Mouse (Mus musculus): ENCODE measurements around the gene Trim71. TPM values are rescaled to one million over a fixed set of nuclear protein-coding genes. Genes with fewer than 3 reads are reported as not detected.
A peak's percentile ranks its signal among the peaks of the same experiment; 100 is the strongest.

Trim71 gene
- polyA plus RNA-seq, 1 experiment from 2014 or later = 4.1 TPM

- 37% methylated on average over 9 of the region's 9 CpGs for WGBS
- H3K27me3 ChIP-seq (replicated peaks) = no peaks in the 10 kb centered on the region
- peak; percentile 71 for ATAC-seq
Observed at GRCm38 (mm10) chr9:114518812-114519477, 45.2 kb downstream of the Trim71 start.

GRCm38 (mm10) chr9:114517924-114518497 is 46.2 kb downstream of the Trim71 start:
- no peak for ATAC-seq
- no peak overlapping the region for H3K4me3 ChIP-seq (replicated peaks)
- no peaks in the 10 kb centered on the region; the same call in 1 of the 2 replicates for H3K9me3 ChIP-seq
- peaks cover 19% of the 10 kb centered on the region for H3K4me1 ChIP-seq (replicated peaks)
- no peak overlapping the region for H3K27ac ChIP-seq
- H3K36me3 ChIP-seq = peaks cover 12% of the 10 kb centered on the region
- H3K9ac ChIP-seq = no peak overlapping the region
- 74% methylated on average over 13 of the region's 13 CpGs for WGBS
- H3K4me2 ChIP-seq (replicated peaks) = 0 out of 2 replicates have a peak overlapping the region, but pooled peaks have one; percentile 19
- H3K27me3 ChIP-seq (replicated peaks) = no peaks in the 10 kb centered on the region

More at GRCm38 (mm10) chr9:114518812-114519477, 45.2 kb downstream of the Trim71 start:
- no peaks in the 10 kb centered on the region for H3K9me3 ChIP-seq
- peak overlapping the region; percentile 64 for H3K27ac ChIP-seq
- H3K36me3 ChIP-seq = peaks cover 2% of the 10 kb centered on the region
- no peak overlapping the region for H3K9ac ChIP-seq
- H3K4me2 ChIP-seq (replicated peaks) = peak overlapping the region; percentile 10; the same call in 1 of the 2 replicates
- H3K4me1 ChIP-seq (replicated peaks) = peaks cover 19% of the 10 kb centered on the region
- H3K4me3 ChIP-seq (replicated peaks) = no peak overlapping the region

GRCm38 (mm10) chr9:114515364-114515763 is 48.8 kb downstream of the Trim71 start, which contains the start of gene C130032M10Rik:
TSS of gene C130032M10Rik (plus strand) at chr9:114515697.
- Histone ChIP-seq H3K27ac (no peak within 1 kb of the TSS), H3K4me2 (replicated peaks) (no peak within 1 kb of the TSS), H3K27me3 (replicated peaks) (no peaks in the 10 kb centered on the region), H3K36me3 (peaks cover 22% of the 10 kb centered on the region), H3K4me1 (replicated peaks) (peaks cover 19% of the 10 kb centered on the region), H3K9ac (no peak within 1 kb of the TSS), H3K4me3 (replicated peaks) (no peak within 1 kb of the TSS), H3K9me3 (peaks cover 3% of the 10 kb centered on the region)
- no peak for ATAC-seq
- 70% methylated on average over 11 of the region's 11 CpGs for WGBS

- Histone ChIP-seq H3K27me3 (replicated peaks) (no peaks in the 10 kb centered on the region), H3K27ac (no peak overlapping the region), H3K36me3 (peaks cover 22% of the 10 kb centered on the region), H3K4me3 (replicated peaks) (no peak overlapping the region), H3K9me3 (peaks cover 3% of the 10 kb centered on the region), H3K4me2 (replicated peaks) (no peak overlapping the region), H3K9ac (no peak overlapping the region), H3K4me1 (replicated peaks) (peaks cover 9% of the 10 kb centered on the region; the same call in 1 of the 2 replicates)
- ATAC-seq = no peak
- WGBS = 98% methylated on average over 21 of the region's 21 CpGs
Observed at GRCm38 (mm10) chr9:114512831-114513230, 51.3 kb downstream of the Trim71 start.

GRCm38 (mm10) chr9:114509785-114510184 is 54.4 kb downstream of the Trim71 start:
- WGBS = 95% methylated on average over 9 of the region's 9 CpGs
- Histone ChIP-seq H3K4me2 (replicated peaks) (no peak overlapping the region), H3K9me3 (peaks cover 3% of the 10 kb centered on the region), H3K4me1 (replicated peaks) (no peaks in the 10 kb centered on the region), H3K9ac (no peak overlapping the region), H3K36me3 (peaks cover 22% of the 10 kb centered on the region), H3K27ac (no peak overlapping the region), H3K4me3 (replicated peaks) (no peak overlapping the region), H3K27me3 (replicated peaks) (no peaks in the 10 kb centered on the region)
- no peak for ATAC-seq

GRCm38 (mm10) chr9:114507421-114507820 is 56.7 kb downstream of the Trim71 start:
- peaks cover 5% of the 10 kb centered on the region; the same call in 1 of the 2 replicates for H3K36me3 ChIP-seq
- ATAC-seq = no peak
- H3K27ac ChIP-seq = no peak overlapping the region
- no peak overlapping the region for H3K4me3 ChIP-seq (replicated peaks)
- no peaks in the 10 kb centered on the region for H3K27me3 ChIP-seq (replicated peaks)
- H3K4me2 ChIP-seq (replicated peaks) = no peak overlapping the region
- 91% methylated on average over 9 of the region's 9 CpGs for WGBS
- no peaks in the 10 kb centered on the region for H3K4me1 ChIP-seq (replicated peaks)
- no peak overlapping the region for H3K9ac ChIP-seq
- 0 out of 2 replicates have a peak, but pooled peaks cover under 1% of the 10 kb centered on the region for H3K9me3 ChIP-seq

GRCm38 (mm10) chr9:114506564-114506963 is 57.6 kb downstream of the Trim71 start:
- WGBS = 64% methylated on average over 4 of the region's 4 CpGs
- no peak overlapping the region for H3K9ac ChIP-seq
- no peaks in the 10 kb centered on the region for H3K36me3 ChIP-seq
- no peaks in the 10 kb centered on the region for H3K9me3 ChIP-seq
- H3K4me3 ChIP-seq (replicated peaks) = no peak overlapping the region
- ATAC-seq = no peak
- H3K27me3 ChIP-seq (replicated peaks) = no peaks in the 10 kb centered on the region
- H3K4me1 ChIP-seq (replicated peaks) = no peaks in the 10 kb centered on the region
- no peak overlapping the region for H3K4me2 ChIP-seq (replicated peaks)
- no peak overlapping the region for H3K27ac ChIP-seq

GRCm38 (mm10) chr9:114504816-114505215 is 59.4 kb downstream of the Trim71 start, which contains the start of gene Ccr4:
TSS of gene Ccr4 (minus strand) at chr9:114504916.
- no peaks in the 10 kb centered on the region for H3K4me1 ChIP-seq (replicated peaks)

GRCm38 (mm10) chr9:114502711-114503427 is 61.3 kb downstream of the Trim71 start:
- Histone ChIP-seq H3K4me3 (replicated peaks) (no peak overlapping the region), H3K4me2 (replicated peaks) (peak overlapping the region; percentile 30), H3K27ac (peak overlapping the region; percentile 77), H3K36me3 (no peaks in the 10 kb centered on the region), H3K9ac (no peak overlapping the region), H3K27me3 (replicated peaks) (no peaks in the 10 kb centered on the region), H3K4me1 (replicated peaks) (no peaks in the 10 kb centered on the region), H3K9me3 (no peaks in the 10 kb centered on the region)
- ATAC-seq = peak; percentile 88
- 46% methylated on average over 15 of the region's 15 CpGs for WGBS

More at GRCm38 (mm10) chr9:114504816-114505215, 59.4 kb downstream of the Trim71 start, which contains the start of gene Ccr4:
- Histone ChIP-seq H3K9me3 (no peaks in the 10 kb centered on the region), H3K4me2 (replicated peaks) (no peak within 1 kb of the TSS), H3K27me3 (replicated peaks) (no peaks in the 10 kb centered on the region), H3K4me3 (replicated peaks) (no peak within 1 kb of the TSS), H3K9ac (no peak within 1 kb of the TSS), H3K27ac (no peak within 1 kb of the TSS), H3K36me3 (no peaks in the 10 kb centered on the region)
- 77% methylated on average over 9 of the region's 9 CpGs for WGBS
- ATAC-seq = no peak

GRCm38 (mm10) chr9:114501913-114502312 is 62.3 kb downstream of the Trim71 start:
- H3K27me3 ChIP-seq (replicated peaks) = no peaks in the 10 kb centered on the region
- no peak overlapping the region for H3K27ac ChIP-seq
- H3K9me3 ChIP-seq = no peaks in the 10 kb centered on the region
- H3K4me3 ChIP-seq (replicated peaks) = no peak overlapping the region
- WGBS = 94% methylated on average over 11 of the region's 11 CpGs
- H3K4me2 ChIP-seq (replicated peaks) = no peak overlapping the region
- H3K9ac ChIP-seq = no peak overlapping the region
- no peak for ATAC-seq
- H3K4me1 ChIP-seq (replicated peaks) = no peaks in the 10 kb centered on the region
- no peaks in the 10 kb centered on the region for H3K36me3 ChIP-seq

GRCm38 (mm10) chr9:114501111-114501510 is 63.1 kb downstream of the Trim71 start:
- Histone ChIP-seq H3K4me2 (replicated peaks) (no peak overlapping the region), H3K27me3 (replicated peaks) (no peaks in the 10 kb centered on the region), H3K9me3 (no peaks in the 10 kb centered on the region), H3K27ac (no peak overlapping the region), H3K4me3 (replicated peaks) (no peak overlapping the region), H3K9ac (no peak overlapping the region), H3K4me1 (replicated peaks) (no peaks in the 10 kb centered on the region), H3K36me3 (no peaks in the 10 kb centered on the region)
- ATAC-seq = no peak
- WGBS = 93% methylated on average over 7 of the region's 7 CpGs

All from intestine, embryonic 15.5 days (tissue).